Mouse (Mus musculus) MEL (cell line): ENCODE data around the gene 4921517D22Rik.

Source experiments
- CTCF ChIP-seq, 3 experiments: IDR thresholded peaks in 2 of 3; conservative IDR thresholded peaks in 1 of 3; 2 replicates each; pipeline ENCODE4 v1.5.1; 2011 to 2012; ENCODE audit warnings: low read length in 3 of 3, low read depth in 2 of 3, mild to moderate bottlenecking in 2 of 3, improper control_type of control experiment in 1 of 3, inconsistent platforms in 1 of 3, mixed read lengths in 1 of 3, moderate library complexity in 1 of 3; ENCODE audit not compliant: control insufficient read depth in 1 of 3, insufficient read depth in 1 of 3, poor library complexity in 1 of 3, severe bottlenecking in 1 of 3
- EP300 ChIP-seq, 2 experiments: IDR thresholded peaks; 2 replicates each; pipeline ENCODE4 v1.6.1; 2011; ENCODE audit warnings: improper control_type of control experiment in 2 of 2, low read length in 2 of 2, low read depth in 1 of 2, mild to moderate bottlenecking in 1 of 2
- MYC ChIP-seq: IDR thresholded peaks from 2 replicates; pipeline ENCODE4 v1.6.1; 2011; ENCODE audit warnings: low read depth, mild to moderate bottlenecking, low read length, improper control_type of control experiment, moderate library complexity
- POLR2A ChIP-seq, 2 experiments: IDR thresholded peaks; 2 replicates each; pipeline ENCODE4 v1.6.1; 2011 to 2012; ENCODE audit warnings: low read length in 2 of 2, mild to moderate bottlenecking in 2 of 2, control low read depth in 1 of 2, improper control_type of control experiment in 1 of 2, low read depth in 1 of 2, moderate library complexity in 1 of 2; ENCODE audit not compliant: control insufficient read depth in 1 of 2, insufficient read depth in 1 of 2, poor library complexity in 1 of 2
- POLR2AphosphoS2 ChIP-seq: IDR thresholded peaks from 2 replicates; pipeline ENCODE4 v1.6.1; 2011; ENCODE audit warnings: low read length, improper control_type of control experiment
- POLR2AphosphoS5 ChIP-seq: IDR thresholded peaks from 2 replicates; pipeline ENCODE4 v1.6.1; 2012; ENCODE audit warnings: low read depth, borderline replicate concordance, mild to moderate bottlenecking, inconsistent platforms, low read length, moderate library complexity, mixed read lengths
- SMC3 ChIP-seq: IDR thresholded peaks from 2 replicates; pipeline ENCODE4 v1.6.1; 2011; ENCODE audit warnings: low read depth, low read length, improper control_type of control experiment
- TAL1 ChIP-seq: IDR thresholded peaks from 2 replicates; pipeline ENCODE4 v1.6.1; 2012; ENCODE audit warnings: mild to moderate bottlenecking, inconsistent platforms, low read length, moderate library complexity, mixed read lengths
- TBP ChIP-seq: IDR thresholded peaks from 2 replicates; pipeline ENCODE4 v1.8.0; 2011; ENCODE audit warnings: low read depth, low read length, improper control_type of control experiment
- ZC3H11A ChIP-seq: IDR thresholded peaks from 2 replicates; pipeline ENCODE4 v1.6.1; 2012; ENCODE audit warnings: low read depth, mild to moderate bottlenecking, inconsistent platforms, low read length, improper control_type of control experiment
- ZNF384 ChIP-seq: IDR thresholded peaks from 2 replicates; pipeline ENCODE4 v1.6.1; 2012; ENCODE audit warnings: low read depth, mild to moderate bottlenecking, inconsistent platforms, low read length, improper control_type of control experiment

DNA sequence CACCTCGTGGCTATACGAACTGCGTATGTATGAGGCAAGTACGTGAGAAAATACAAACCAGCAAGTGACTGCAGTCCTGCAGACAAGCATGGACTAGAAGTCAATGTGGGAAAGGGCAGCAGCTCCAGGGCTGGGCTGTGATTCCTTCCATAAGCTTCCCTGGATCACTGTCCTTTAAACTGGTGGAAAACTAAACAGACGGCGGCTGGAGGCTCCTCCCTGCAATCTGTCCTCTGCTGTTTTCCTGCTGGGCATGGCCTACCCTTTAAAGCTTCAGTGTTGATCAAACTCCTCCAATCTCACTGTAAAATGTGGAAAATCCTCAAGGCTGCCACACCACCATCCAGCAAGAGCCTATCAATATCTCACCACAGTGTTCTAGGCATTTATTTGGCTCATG, 45.3 kb downstream of the 4921517D22Rik start:
- TF ChIP-seq SMC3 = no peak
- TF ChIP-seq MYC = no peak
- no peak for TF ChIP-seq TAL1
- no peak for TF ChIP-seq ZC3H11A
- TF ChIP-seq POLR2AphosphoS2 = no peak
- TF ChIP-seq TBP = no peak
- no peak for TF ChIP-seq CTCF (IDR thresholded peaks at IDR 0.05 in 2 of 3, conservative IDR thresholded peaks at IDR 0.05 in 1 of 3; ENCODE audit: control insufficient read depth in 1 of 3, insufficient read depth in 1 of 3, low read depth in 2 of 3, low read length in 3 of 3, poor library complexity in 1 of 3, severe bottlenecking in 1 of 3)
- TF ChIP-seq POLR2AphosphoS5 = no peak
- no peak for TF ChIP-seq ZNF384
- no peak for TF ChIP-seq POLR2A (IDR thresholded peaks at IDR 0.05; ENCODE audit: control insufficient read depth in 1 of 2, insufficient read depth in 1 of 2, low read depth in 1 of 2, low read length in 2 of 2, poor library complexity in 1 of 2)
- TF ChIP-seq EP300 (IDR thresholded peaks at IDR 0.05; ENCODE audit: low read depth in 1 of 2, low read length in 2 of 2) = no peak
